Mouse (Mus musculus) limb, embryonic 14.5 days (tissue): ENCODE results near the gene Ifitm6. TPM values are rescaled to one million over a fixed set of nuclear protein-coding genes. Genes with fewer than 3 reads are reported as not detected.

Source experiments
- ATAC-seq: fragments of 200-750 bp; cut with Nextera tagmentation; 2 replicates; pipeline ENCODE4 v1.8.0; 2017; ENCODE audit warnings: low read depth, moderate number of reproducible peaks, moderate TSS enrichment; ENCODE audit not compliant: low FRiP score
- DNase-seq: peaks from one replicate; pipeline ENCODE4 v3.0.0-alpha.2; 2015; ENCODE audit warnings: low spot score
- H3K27ac ChIP-seq: fragments of 300-500 bp; sonication (generic); replicated peaks from 2 replicates; pipeline ENCODE4 v1.5.1; 2014; ENCODE audit warnings: low read depth, mild to moderate bottlenecking, low read length, moderate library complexity, mixed read lengths
- H3K27me3 ChIP-seq: fragments of 300-500 bp; sonication (generic); 2 replicates; pipeline ENCODE4 v1.6.1; 2014; ENCODE audit warnings: low read length, mixed read lengths; ENCODE audit not compliant: control insufficient read depth, insufficient read depth
- H3K36me3 ChIP-seq: fragments of 300-500 bp; sonication (generic); 2 replicates; pipeline ENCODE4 v1.6.1; 2014; ENCODE audit warnings: mild to moderate bottlenecking, low read length, moderate library complexity, mixed read lengths; ENCODE audit not compliant: control insufficient read depth, insufficient read depth
- H3K4me1 ChIP-seq: fragments of 300-500 bp; sonication (generic); 2 replicates; pipeline ENCODE4 v1.6.1; 2014; ENCODE audit warnings: antibody characterized with exemption, low read length, mixed read lengths; ENCODE audit not compliant: control insufficient read depth, insufficient read depth
- H3K4me2 ChIP-seq: fragments of 300-500 bp; sonication (generic); replicated peaks from 2 replicates; pipeline ENCODE4 v1.6.1; 2014; ENCODE audit warnings: low read depth, mild to moderate bottlenecking, low read length, moderate library complexity; ENCODE audit not compliant: severe bottlenecking
- H3K4me3 ChIP-seq: fragments of 300-500 bp; sonication (generic); replicated peaks from 2 replicates; pipeline ENCODE4 v1.5.1; 2014; ENCODE audit warnings: low read length
- H3K9ac ChIP-seq: fragments of 300-500 bp; sonication (generic); 2 replicates; pipeline ENCODE4 v1.6.1; 2014; ENCODE audit warnings: mild to moderate bottlenecking, low read depth, low read length, moderate library complexity; ENCODE audit not compliant: severe bottlenecking
- H3K9me3 ChIP-seq: fragments of 300-500 bp; sonication (generic); 2 replicates; pipeline ENCODE4 v1.6.1; 2016; ENCODE audit warnings: low read length; ENCODE audit not compliant: control insufficient read depth
- POLR2A ChIP-seq: fragments of 200-500 bp; IDR thresholded peaks from 2 replicates; pipeline ENCODE4 v1.8.0; 2012; ENCODE audit warnings: inconsistent platforms, mild to moderate bottlenecking, moderate library complexity, borderline replicate concordance; ENCODE audit not compliant: insufficient read depth, insufficient read length; ENCODE audit errors: extremely low read depth
- WGBS: fragments of 180-500 bp; shearing (Covaris S2); extraction: QIAGEN DNeasy Blood & Tissue Kit; methylation state at CpG from one replicate; pipeline ENCODE4 v1.1.7; 2014; 5-methylcytosine and 5-hydroxymethylcytosine counted together
- polyA plus RNA-seq, 2 experiments: library from polyadenylated mRNA; depleted of rRNA in 1 of 2; stranded (reverse) in 1 of 2; unstranded in 1 of 2; fragments of >200 nt; fragmentation: Nextera tagmentation in 1 of 2; extraction: Ambion mirVana in 1 of 2; gene quantifications; 2 replicates each; pipeline versions ENCODE4 v1.2.1 to v1.2.3; 2012 to 2014

Gene Ifitm6
- polyA plus RNA-seq, 2 experiments: 1.7 to 1.8 TPM

- H3K4me3 ChIP-seq: peak within 1 kb of the TSS; percentile 82
- H3K9me3 ChIP-seq: no peaks in the 10 kb centered on the region
- ATAC-seq (peak; percentile 95), DNase-seq (peak; percentile 83)
- H3K4me1 ChIP-seq: peaks cover 3% of the 10 kb centered on the region
- 1% methylated on average over 54 of the region's 72 CpGs for WGBS
- peak within 1 kb of the TSS; percentile 87 for H3K9ac ChIP-seq
- no peaks in the 10 kb centered on the region for H3K27me3 ChIP-seq
- H3K4me2 ChIP-seq: peak within 1 kb of the TSS; percentile 88
- no peak for TF ChIP-seq POLR2A
- H3K27ac ChIP-seq: peak within 1 kb of the TSS; percentile 19; the same call in 1 of the 2 replicates
- peaks cover 26% of the 10 kb centered on the region for H3K36me3 ChIP-seq
These were observed 42.9 kb upstream of the Ifitm6 start, which contains the start of gene B4galnt4 for GRCm38 (mm10) chr7:141060426-141061242. Gene B4galnt4 (plus strand): TSS chr7:141061104.

- no peak for TF ChIP-seq POLR2A
- Histone ChIP-seq H3K4me3 (peak overlapping the region; percentile 82), H3K27me3 (no peaks in the 10 kb centered on the region), H3K4me2 (peak overlapping the region; percentile 88), H3K9ac (peak overlapping the region; percentile 87; the same call in 1 of the 2 replicates), H3K27ac (no peak overlapping the region), H3K36me3 (peaks cover 19% of the 10 kb centered on the region), H3K9me3 (no peaks in the 10 kb centered on the region), H3K4me1 (peaks cover 3% of the 10 kb centered on the region)
- DNase-seq (no peak), ATAC-seq (no peak)
- 86% methylated on average over 2 of the region's 2 CpGs for WGBS
These were observed 42.2 kb upstream of the Ifitm6 start for GRCm38 (mm10) chr7:141059929-141060328.

- ATAC-seq (no peak), DNase-seq (no peak)
- Histone ChIP-seq H3K36me3 (peaks cover 8% of the 10 kb centered on the region; the same call in 1 of the 2 replicates), H3K9ac (no peak overlapping the region), H3K4me3 (no peak overlapping the region), H3K9me3 (no peaks in the 10 kb centered on the region), H3K27ac (no peak overlapping the region), H3K4me2 (no peak overlapping the region), H3K4me1 (peaks cover 3% of the 10 kb centered on the region), H3K27me3 (no peaks in the 10 kb centered on the region)
- no peak for TF ChIP-seq POLR2A
- 90% methylated on average over 14 of the region's 14 CpGs for WGBS
These were observed 41.0 kb upstream of the Ifitm6 start for GRCm38 (mm10) chr7:141058601-141059341.

GRCm38 (mm10) chr7:141057541-141057940 is 39.8 kb upstream of the Ifitm6 start:
- WGBS: 92% methylated on average over 1 of the region's 1 CpGs
- TF ChIP-seq POLR2A: no peak

GRCm38 (mm10) chr7:141056976-141057375 is 39.3 kb upstream of the Ifitm6 start:
- no peak overlapping the region for H3K4me3 ChIP-seq
- H3K4me2 ChIP-seq: no peak overlapping the region
- TF ChIP-seq POLR2A: no peak
- ATAC-seq (no peak), DNase-seq (no peak)
- no peaks in the 10 kb centered on the region for H3K36me3 ChIP-seq
- no peak overlapping the region for H3K9ac ChIP-seq
- 88% methylated on average over 6 of the region's 6 CpGs for WGBS
- H3K4me1 ChIP-seq: peaks cover 3% of the 10 kb centered on the region
- no peaks in the 10 kb centered on the region for H3K27me3 ChIP-seq
- H3K27ac ChIP-seq: no peak overlapping the region
- no peaks in the 10 kb centered on the region for H3K9me3 ChIP-seq

More at GRCm38 (mm10) chr7:141057541-141057940, 39.8 kb upstream of the Ifitm6 start:
- DNase-seq: no peak
- H3K27me3 ChIP-seq: no peaks in the 10 kb centered on the region
- no peak overlapping the region for H3K9ac ChIP-seq
- H3K27ac ChIP-seq: no peak overlapping the region
- peaks cover 3% of the 10 kb centered on the region for H3K4me1 ChIP-seq
- ATAC-seq: no peak
- H3K36me3 ChIP-seq: peaks cover under 1% of the 10 kb centered on the region; the same call in 1 of the 2 replicates
- no peaks in the 10 kb centered on the region for H3K9me3 ChIP-seq
- no peak overlapping the region for H3K4me2 ChIP-seq
- H3K4me3 ChIP-seq: no peak overlapping the region
